Mouse (Mus musculus) spleen, adult 2 months (tissue): ENCODE results near the gene Ipo4.
A peak's percentile ranks its signal among the peaks of the same experiment; 100 is the strongest.

ENCODE experiments used
- CTCF ChIP-seq: fragments of 200-500 bp; IDR thresholded peaks from 2 replicates; pipeline ENCODE4 v1.5.1; 2011; ENCODE audit warnings: mild to moderate bottlenecking, inconsistent platforms; ENCODE audit not compliant: insufficient read depth, insufficient read length, insufficient replicate concordance; ENCODE audit errors: extremely low read depth
- POLR2A ChIP-seq: fragments of 200-500 bp; IDR thresholded peaks from 2 replicates; pipeline ENCODE4 v1.6.1; 2011; ENCODE audit warnings: low read depth, low read length, inconsistent platforms

- TF ChIP-seq CTCF (peak; percentile 64; the same call in 1 of the 2 replicates), POLR2A (no peak)
Observed at GRCm38 (mm10) chr14:55681160-55682117, 45.7 kb upstream of the Ipo4 start, which contains the start of gene Tinf2.
